Mouse (Mus musculus): ENCODE measurements around the gene Cmc1. TPM values are rescaled to one million over a fixed set of nuclear protein-coding genes. Genes with fewer than 3 reads are reported as not detected.

The Cmc1 gene
- 29.6 TPM for polyA plus RNA-seq (2015; fragmentation: Illumina TruSeq; extraction: RNeasy Lipid Tissue Mini Kit (QIAGEN cat#74804); ENCODE audit: low read depth, low replicate concordance)

GRCm38 (mm10) chr9:118149407-118150402 lies at the start of gene Cmc1:
TSS of gene Cmc1 (minus strand) at chr9:118150177.

GRCm38 (mm10) chr9:118040218-118041021 lies 109.6 kb downstream of the Cmc1 start, which contains the start of gene Azi2:
TSS of gene Azi2 (plus strand) at chr9:118040499.

Other genes starting within 250 kb of the Cmc1 start
- 76.0 TPM for gene Azi2, start 109.7 kb downstream of the Cmc1 start, polyA plus RNA-seq (2015; fragmentation: Illumina TruSeq; extraction: RNeasy Lipid Tissue Mini Kit (QIAGEN cat#74804); ENCODE audit: low read depth, low replicate concordance)